Mouse (Mus musculus): ENCODE measurements around the gene Arhgap10.
"Not testable (repeated sequence)": the region's sequence is repeated elsewhere in the genome, so short reads cannot be mapped to it uniquely, and the experiment has no call there.

Gene Arhgap10

GRCm38 (mm10) chr8:77340046-77340747 lies 177.6 kb downstream of the Arhgap10 start:
- DNase-seq = no peak

- DNase-seq = no peak
Observed at GRCm38 (mm10) chr8:77337272-77337671, 180.5 kb downstream of the Arhgap10 start.

- no peak for DNase-seq
Observed at GRCm38 (mm10) chr8:77331180-77331579, 186.6 kb downstream of the Arhgap10 start.

GRCm38 (mm10) chr8:77330304-77330703 lies 187.4 kb downstream of the Arhgap10 start:
- DNase-seq = no peak

- DNase-seq = no peak
Observed at GRCm38 (mm10) chr8:77329783-77330182, 188.0 kb downstream of the Arhgap10 start.

GRCm38 (mm10) chr8:77328473-77328872 lies 189.3 kb downstream of the Arhgap10 start:
- no peak for DNase-seq

GRCm38 (mm10) chr8:77327326-77327725 lies 190.4 kb downstream of the Arhgap10 start:
- DNase-seq = no peak

- DNase-seq = not testable (repeated sequence)
Observed at GRCm38 (mm10) chr8:77322727-77323126, 195.0 kb downstream of the Arhgap10 start.

- DNase-seq = no peak
Observed at GRCm38 (mm10) chr8:77321901-77322300, 195.9 kb downstream of the Arhgap10 start.

GRCm38 (mm10) chr8:77318590-77318989 lies 199.2 kb downstream of the Arhgap10 start:
- no peak for DNase-seq

GRCm38 (mm10) chr8:77317771-77318170 lies 200.0 kb downstream of the Arhgap10 start:
- DNase-seq = no peak

- DNase-seq = no peak
Observed at GRCm38 (mm10) chr8:77313003-77313402, 204.8 kb downstream of the Arhgap10 start.

GRCm38 (mm10) chr8:77311762-77312161 lies 206.0 kb downstream of the Arhgap10 start:
- DNase-seq = no peak

- DNase-seq = no peak
Observed at GRCm38 (mm10) chr8:77310541-77310940, 207.2 kb downstream of the Arhgap10 start.

GRCm38 (mm10) chr8:77310026-77310425 lies 207.7 kb downstream of the Arhgap10 start:
- DNase-seq = no peak

- DNase-seq = no peak
Observed at GRCm38 (mm10) chr8:77294599-77294998, 223.2 kb downstream of the Arhgap10 start.

GRCm38 (mm10) chr8:77292649-77293048 lies 225.1 kb downstream of the Arhgap10 start:
- DNase-seq = no peak

GRCm38 (mm10) chr8:77292120-77292519 lies 225.6 kb downstream of the Arhgap10 start:
- DNase-seq = no peak

- no peak for DNase-seq
Observed at GRCm38 (mm10) chr8:77288492-77288891, 229.3 kb downstream of the Arhgap10 start.

- no peak for DNase-seq
Observed at GRCm38 (mm10) chr8:77288065-77288464, 229.7 kb downstream of the Arhgap10 start.

GRCm38 (mm10) chr8:77284473-77284872 lies 233.3 kb downstream of the Arhgap10 start:
- no peak for DNase-seq

GRCm38 (mm10) chr8:77282605-77283236 lies 235.0 kb downstream of the Arhgap10 start:
- no peak for DNase-seq

GRCm38 (mm10) chr8:77279977-77280376 lies 237.8 kb downstream of the Arhgap10 start:
- DNase-seq = no peak

- DNase-seq = no peak
Observed at GRCm38 (mm10) chr8:77278246-77278645, 239.5 kb downstream of the Arhgap10 start.

GRCm38 (mm10) chr8:77276827-77277226 lies 240.9 kb downstream of the Arhgap10 start:
- no peak for DNase-seq
